In the genomic region with DNA sequence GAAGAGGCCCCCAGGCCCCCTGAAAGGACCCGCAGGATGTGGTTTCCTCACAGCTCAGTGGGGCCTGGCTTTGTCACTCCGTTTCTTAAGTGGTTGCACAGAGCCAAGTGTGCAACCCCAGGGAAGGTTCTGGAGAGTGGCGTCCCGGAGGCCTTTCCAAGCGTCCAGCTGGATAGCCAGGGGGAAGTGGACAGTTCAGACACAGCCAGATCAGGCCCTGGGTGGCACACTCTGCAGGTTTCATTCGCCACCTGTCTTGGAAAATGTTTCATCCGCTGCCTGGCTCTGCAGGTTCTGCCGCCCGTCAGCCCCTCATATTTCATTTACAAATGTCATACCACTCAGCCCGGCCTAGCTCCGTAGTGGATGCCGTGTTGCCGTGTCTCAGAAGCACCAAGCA, we compare ENCODE assay signal across 8 mouse cellular contexts. TPM values are rescaled to one million over a fixed set of nuclear protein-coding genes. Genes with fewer than 3 reads are reported as not detected.
DNase-seq lines count a peak whose midpoint lies in the region; ATAC-seq lines count a peak whose summit lies in the region.

No protein-coding gene starts in this region.

- H3K27ac ChIP-seq in heart, embryonic 13.5 days (replicated peaks): no peak overlapping the region
- H3K27ac ChIP-seq in hindbrain, embryonic 12.5 days: peak overlapping the region; percentile 69; the same call in 1 of the 2 replicates
- H3K27ac ChIP-seq in midbrain, embryonic 10.5 days (replicated peaks): peak overlapping the region; percentile 78

- no peaks in the 10 kb centered on the region for H3K36me3 ChIP-seq in heart, embryonic 13.5 days
- H3K36me3 ChIP-seq in hindbrain, embryonic 12.5 days: no peaks in the 10 kb centered on the region
- no peaks in the 10 kb centered on the region for H3K36me3 ChIP-seq in midbrain, embryonic 10.5 days

- ATAC-seq in heart, embryonic 13.5 days (ENCODE audit: extremely low read depth, insufficient number of reproducible peaks, low FRiP score, low TSS enrichment): no peak
- ATAC-seq in hindbrain, embryonic 12.5 days (ENCODE audit: low FRiP score): peak; percentile 14

- H3K27me3 ChIP-seq in heart, embryonic 13.5 days (replicated peaks): peaks cover 95% of the 10 kb centered on the region
- peaks cover 45% of the 10 kb centered on the region for H3K27me3 ChIP-seq in hindbrain, embryonic 12.5 days
- H3K27me3 ChIP-seq in midbrain, embryonic 10.5 days (ENCODE audit: low read depth, poor library complexity, severe bottlenecking): peaks cover 74% of the 10 kb centered on the region

- H3K4me1 ChIP-seq in heart, embryonic 13.5 days: peaks cover 27% of the 10 kb centered on the region
- peaks cover 35% of the 10 kb centered on the region for H3K4me1 ChIP-seq in hindbrain, embryonic 12.5 days
- peaks cover 54% of the 10 kb centered on the region for H3K4me1 ChIP-seq in midbrain, embryonic 10.5 days

- no peak overlapping the region for H3K9ac ChIP-seq in heart, embryonic 13.5 days
- peak overlapping the region; percentile 52 for H3K9ac ChIP-seq in hindbrain, embryonic 12.5 days

- 63% methylated on average over 13 of the region's 13 CpGs for WGBS in heart, embryonic 13.5 days
- WGBS in hindbrain, embryonic 12.5 days: 47% methylated on average over 13 of the region's 13 CpGs
- WGBS in midbrain, embryonic 10.5 days: 53% methylated on average over 13 of the region's 13 CpGs

- H3K4me2 ChIP-seq in heart, embryonic 13.5 days: peak overlapping the region; percentile 100
- peak overlapping the region; percentile 91 for H3K4me2 ChIP-seq in hindbrain, embryonic 12.5 days (replicated peaks)

- H3K4me3 ChIP-seq in heart, embryonic 13.5 days: peak overlapping the region; percentile 77
- H3K4me3 ChIP-seq in hindbrain, embryonic 12.5 days: peak overlapping the region; percentile 65
- H3K4me3 ChIP-seq in midbrain, embryonic 10.5 days: peak overlapping the region; percentile 84

- DNase-seq in heart, postnatal 4 days: no peak
- peak; percentile 59 to 60 for DNase-seq in cerebellum, postnatal 25 days
- DNase-seq in midbrain, embryonic 10.5 days (ENCODE audit: low spot score): no peak
- DNase-seq in right cerebral cortex, postnatal 14 days: no peak
- DNase-seq in adrenal gland, adult 2 months: no peak
- no peak for DNase-seq in lung, postnatal 10 days

- H3K9me3 ChIP-seq in heart, embryonic 13.5 days: no peaks in the 10 kb centered on the region
- H3K9me3 ChIP-seq in hindbrain, embryonic 12.5 days (replicated peaks): no peaks in the 10 kb centered on the region
- H3K9me3 ChIP-seq in midbrain, embryonic 10.5 days (replicated peaks): no peaks in the 10 kb centered on the region

RNA-seq across cellular contexts. Expression of gene Mmp17, which starts 2.5 kb away (rescaled TPM):
- polyA plus RNA-seq in heart, embryonic 13.5 days (2015; fragmentation: Nextera tagmentation; extraction: Ambion mirVana): 0.80 and 0.87 TPM in 2 replicates
- 1 to 10 TPM; 1.0 to 1.5 TPM for total RNA-seq in heart, postnatal 4 days (2021)
- polyA plus RNA-seq in hindbrain, embryonic 12.5 days (2016; fragmentation: Nextera tagmentation; extraction: Ambion mirVana): 6.7 and 8.5 TPM in 2 replicates
- polyA plus RNA-seq in midbrain, embryonic 10.5 days (2016; fragmentation: Nextera tagmentation; extraction: Ambion mirVana): 3.7 and 5.1 TPM in 2 replicates
- 1 to 10 TPM in 1 of 2 experiments, under 1 TPM in 1; 0.81 to 1.1 TPM for total RNA-seq in adrenal gland, adult 2 months (2021)
- polyA plus RNA-seq in adrenal gland, adult 2 months (2012; rRNA removed): 2.4 and 2.7 TPM in 2 replicates

Comparison
In these comparisons a context has a peak if more than half of its experiments do, and no peak if none do; other contexts are left out.
1. DNase-seq: peak in cerebellum, postnatal 25 days (2 of 2); none in heart, postnatal 4 days (single experiment), midbrain, embryonic 10.5 days (single experiment), right cerebral cortex, postnatal 14 days (single experiment), adrenal gland, adult 2 months (single experiment) and lung, postnatal 10 days (single experiment).
2. Peak in every context shown above with its lines, with median percentiles within 50 percentile points of each other: H3K4me3 ChIP-seq.